Mouse (Mus musculus): ENCODE results near the gene Crls1. TPM values are rescaled to one million over a fixed set of nuclear protein-coding genes. Genes with fewer than 3 reads are reported as not detected.

Gene Crls1
- 179 TPM for polyA plus RNA-seq (2014; fragmentation: Illumina TruSeq; extraction: RNeasy Lipid Tissue Mini Kit (QIAGEN cat#74804); ENCODE audit: low read depth, low replicate concordance)

GRCm38 (mm10) chr2:132846407-132847358 is at the start of gene Crls1:
Gene Crls1 (plus strand): TSS chr2:132846666.

GRCm38 (mm10) chr2:132815608-132816314 is 30.7 kb upstream of the Crls1 start, which contains the start of the genes Trmt6 and Mcm8:
Gene Trmt6 (minus strand): TSS chr2:132816055.
Gene Mcm8 (plus strand): TSS chr2:132816141.

GRCm38 (mm10) chr2:132880844-132881645 is 34.6 kb downstream of the Crls1 start, which contains the start of gene Lrrn4:
Gene Lrrn4 (minus strand): TSS chr2:132880891.

Other genes with a start within 250 kb of the Crls1 start
- 6.6 TPM for gene Shld1, start 159.7 kb upstream of the Crls1 start, polyA plus RNA-seq (2014; fragmentation: Illumina TruSeq; extraction: RNeasy Lipid Tissue Mini Kit (QIAGEN cat#74804); ENCODE audit: low read depth, low replicate concordance)
- gene Chgb, start 65.4 kb upstream of the Crls1 start, polyA plus RNA-seq (2014; fragmentation: Illumina TruSeq; extraction: RNeasy Lipid Tissue Mini Kit (QIAGEN cat#74804); ENCODE audit: low read depth, low replicate concordance), result not detected
- gene Trmt6, start 30.6 kb upstream of the Crls1 start, polyA plus RNA-seq (2014; fragmentation: Illumina TruSeq; extraction: RNeasy Lipid Tissue Mini Kit (QIAGEN cat#74804); ENCODE audit: low read depth, low replicate concordance), result 30.2 TPM
- 4.3 TPM for gene Mcm8, start 30.5 kb upstream of the Crls1 start, polyA plus RNA-seq (2014; fragmentation: Illumina TruSeq; extraction: RNeasy Lipid Tissue Mini Kit (QIAGEN cat#74804); ENCODE audit: low read depth, low replicate concordance)
- gene Lrrn4, start 34.2 kb downstream of the Crls1 start, polyA plus RNA-seq (2014; fragmentation: Illumina TruSeq; extraction: RNeasy Lipid Tissue Mini Kit (QIAGEN cat#74804); ENCODE audit: low read depth, low replicate concordance), result 0.20 TPM
- gene Fermt1, start 99.2 kb downstream of the Crls1 start, polyA plus RNA-seq (2014; fragmentation: Illumina TruSeq; extraction: RNeasy Lipid Tissue Mini Kit (QIAGEN cat#74804); ENCODE audit: low read depth, low replicate concordance), result 18.8 TPM